Mouse (Mus musculus): ENCODE measurements at regions not wholly inside any gene's neighbourhood (a gene's known extent, or its start where the extent isn't known, plus 50 kb on each side); places are given as distances from the start of the nearest gene placed in this dataset.

- no peaks in the 10 kb centered on the region for H3K9me3 ChIP-seq (ENCODE audit: control insufficient read depth, low read length)
- H3K27me3 ChIP-seq (replicated peaks; ENCODE audit: control insufficient read depth, insufficient read depth, low read length), result no peaks in the 10 kb centered on the region
- no peaks in the 10 kb centered on the region for H3K36me3 ChIP-seq (ENCODE audit: control insufficient read depth, insufficient read depth, low read length)
- DNase-seq (ENCODE audit: low spot score) (no peak), ATAC-seq (ENCODE audit: low read depth) (no peak)
- no peak overlapping the region for H3K4me2 ChIP-seq (ENCODE audit: low read depth, low read length)
- WGBS, result 74% methylated on average over 2 of the region's 2 CpGs
- H3K27ac ChIP-seq (replicated peaks; ENCODE audit: low read depth, low read length), result no peak overlapping the region
- no peaks in the 10 kb centered on the region for H3K4me1 ChIP-seq (ENCODE audit: control insufficient read depth, insufficient read depth, low read length)
- H3K9ac ChIP-seq (ENCODE audit: low read depth, low read length), result no peak overlapping the region
- no peak overlapping the region for H3K4me3 ChIP-seq (ENCODE audit: low read depth, low read length)
Observed at GRCm38 (mm10) chr12:86579716-86580115, 98.8 kb upstream of the Vash1 start.

DNA sequence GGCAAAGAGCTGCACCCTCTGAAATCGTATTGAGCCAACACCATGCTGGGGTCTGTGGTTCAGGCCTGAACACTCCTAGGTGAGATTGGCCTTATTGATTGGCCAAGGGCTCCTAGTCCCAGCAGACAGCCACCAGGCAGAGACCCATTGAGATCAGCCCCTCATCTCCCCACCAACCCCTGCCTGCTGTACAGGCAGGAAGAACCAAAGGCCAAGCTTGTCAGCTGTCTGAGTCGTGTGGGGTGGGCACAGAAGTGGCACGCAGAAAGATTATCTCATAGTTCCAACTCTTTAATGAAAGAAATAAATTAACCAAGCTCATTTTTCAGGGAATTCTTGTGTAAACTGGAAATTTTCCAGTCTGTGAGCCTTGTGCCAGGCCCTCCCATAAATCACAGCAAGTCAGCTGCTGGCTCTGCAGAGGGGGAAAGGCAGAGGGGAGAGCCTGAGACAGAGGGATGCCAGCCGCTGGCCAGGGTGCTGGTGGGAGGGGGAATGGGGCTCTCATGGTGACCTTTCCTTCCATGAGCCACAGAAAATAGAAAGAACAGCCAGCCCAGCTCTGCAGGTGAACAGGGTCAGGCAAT lies 98.3 kb upstream of the Vash1 start:
- no peak for DNase-seq (ENCODE audit: low spot score)
- Histone ChIP-seq H3K9ac (ENCODE audit: low read depth, low read length) (no peak overlapping the region), H3K4me2 (ENCODE audit: low read depth, low read length) (no peak overlapping the region), H3K27me3 (replicated peaks; ENCODE audit: control insufficient read depth, insufficient read depth, low read length) (no peaks in the 10 kb centered on the region), H3K27ac (replicated peaks; ENCODE audit: low read depth, low read length) (no peak overlapping the region), H3K9me3 (ENCODE audit: control insufficient read depth, low read length) (no peaks in the 10 kb centered on the region), H3K4me3 (ENCODE audit: low read depth, low read length) (no peak overlapping the region), H3K36me3 (ENCODE audit: control insufficient read depth, insufficient read depth, low read length) (no peaks in the 10 kb centered on the region), H3K4me1 (ENCODE audit: control insufficient read depth, insufficient read depth, low read length) (no peaks in the 10 kb centered on the region)
- ATAC-seq (ENCODE audit: low read depth), result no peak
- 68% methylated on average over 4 of the region's 4 CpGs for WGBS

DNA sequence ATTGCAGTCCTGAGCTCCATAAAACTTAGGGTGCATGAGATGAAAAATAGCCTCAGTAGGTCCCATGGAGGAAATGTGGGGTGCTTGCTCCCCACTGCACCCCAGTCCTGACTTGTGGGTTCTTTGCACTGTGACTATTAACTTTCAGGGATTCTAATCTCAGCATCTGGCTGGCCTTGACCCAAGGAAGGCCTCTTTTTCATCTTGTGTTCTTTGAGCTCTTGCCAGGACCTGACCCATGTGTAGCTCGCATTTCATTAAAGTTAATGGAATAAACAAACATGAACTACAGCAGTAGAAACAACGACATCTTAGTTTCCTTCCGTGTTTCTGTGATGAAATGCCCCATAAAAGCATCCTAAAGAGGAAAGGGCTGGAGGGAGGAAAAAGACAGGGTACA lies 96.4 kb upstream of the Vash1 start:
- ATAC-seq (ENCODE audit: low read depth) (no peak), DNase-seq (ENCODE audit: low spot score) (no peak)
- Histone ChIP-seq H3K27ac (replicated peaks; ENCODE audit: low read depth, low read length) (no peak overlapping the region), H3K4me1 (ENCODE audit: control insufficient read depth, insufficient read depth, low read length) (no peaks in the 10 kb centered on the region), H3K36me3 (ENCODE audit: control insufficient read depth, insufficient read depth, low read length) (no peaks in the 10 kb centered on the region), H3K9ac (ENCODE audit: low read depth, low read length) (no peak overlapping the region), H3K27me3 (replicated peaks; ENCODE audit: control insufficient read depth, insufficient read depth, low read length) (no peaks in the 10 kb centered on the region), H3K9me3 (ENCODE audit: control insufficient read depth, low read length) (no peaks in the 10 kb centered on the region), H3K4me2 (ENCODE audit: low read depth, low read length) (no peak overlapping the region), H3K4me3 (ENCODE audit: low read depth, low read length) (no peak overlapping the region)
- 62% methylated on average over 3 of the region's 3 CpGs for WGBS

GRCm38 (mm10) chr12:86588010-86588409 lies 90.5 kb upstream of the Vash1 start:
- Histone ChIP-seq H3K36me3 (ENCODE audit: control insufficient read depth, insufficient read depth, low read length) (no peaks in the 10 kb centered on the region), H3K9ac (ENCODE audit: low read depth, low read length) (no peak overlapping the region), H3K27ac (replicated peaks; ENCODE audit: low read depth, low read length) (no peak overlapping the region), H3K27me3 (replicated peaks; ENCODE audit: control insufficient read depth, insufficient read depth, low read length) (no peaks in the 10 kb centered on the region), H3K4me3 (ENCODE audit: low read depth, low read length) (no peak overlapping the region), H3K9me3 (ENCODE audit: control insufficient read depth, low read length) (no peaks in the 10 kb centered on the region), H3K4me1 (ENCODE audit: control insufficient read depth, insufficient read depth, low read length) (no peaks in the 10 kb centered on the region), H3K4me2 (ENCODE audit: low read depth, low read length) (no peak overlapping the region)
- ATAC-seq (ENCODE audit: low read depth) (no peak), DNase-seq (ENCODE audit: low spot score) (no peak)
- 79% methylated on average over 6 of the region's 6 CpGs for WGBS

GRCm38 (mm10) chr12:86592509-86592908 lies 86.0 kb upstream of the Vash1 start:
- 66% methylated on average over 7 of the region's 7 CpGs for WGBS
- ATAC-seq (ENCODE audit: low read depth), result no peak

DNA sequence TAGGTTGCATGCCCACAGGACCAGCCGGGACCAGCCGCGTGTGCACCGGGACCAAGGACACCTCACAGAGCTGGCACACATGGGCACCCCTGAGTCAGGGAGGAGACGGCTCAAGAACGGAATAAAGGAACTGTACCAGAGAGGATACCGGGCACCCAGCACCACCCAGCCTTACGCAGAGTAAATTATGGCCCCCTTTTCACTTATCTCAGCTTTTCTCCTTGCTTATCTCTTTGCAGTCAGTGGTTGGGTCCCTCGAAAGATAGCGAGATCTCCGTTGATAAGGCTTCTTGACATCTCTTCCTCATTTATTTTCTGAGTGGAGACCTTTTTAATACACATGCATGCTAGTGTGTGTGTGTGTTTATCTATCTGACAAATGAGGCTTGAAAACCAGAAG lies 83.9 kb upstream of the Vash1 start:
- DNase-seq (ENCODE audit: low spot score) (no peak), ATAC-seq (ENCODE audit: low read depth) (no peak)
- H3K9me3 ChIP-seq (ENCODE audit: control insufficient read depth, low read length), result no peaks in the 10 kb centered on the region
- H3K4me2 ChIP-seq (ENCODE audit: low read depth, low read length), result no peak overlapping the region
- no peaks in the 10 kb centered on the region for H3K27me3 ChIP-seq (replicated peaks; ENCODE audit: control insufficient read depth, insufficient read depth, low read length)
- no peak overlapping the region for H3K9ac ChIP-seq (ENCODE audit: low read depth, low read length)
- H3K36me3 ChIP-seq (ENCODE audit: control insufficient read depth, insufficient read depth, low read length), result no peaks in the 10 kb centered on the region
- no peaks in the 10 kb centered on the region for H3K4me1 ChIP-seq (ENCODE audit: control insufficient read depth, insufficient read depth, low read length)
- H3K27ac ChIP-seq (replicated peaks; ENCODE audit: low read depth, low read length), result no peak overlapping the region
- 90% methylated on average over 11 of the region's 11 CpGs for WGBS
- H3K4me3 ChIP-seq (ENCODE audit: low read depth, low read length), result no peak overlapping the region

More at GRCm38 (mm10) chr12:86592509-86592908, 86.0 kb upstream of the Vash1 start:
- H3K4me3 ChIP-seq (ENCODE audit: low read depth, low read length), result no peak overlapping the region
- H3K27ac ChIP-seq (replicated peaks; ENCODE audit: low read depth, low read length), result no peak overlapping the region
- DNase-seq (ENCODE audit: low spot score), result no peak
- H3K36me3 ChIP-seq (ENCODE audit: control insufficient read depth, insufficient read depth, low read length), result no peaks in the 10 kb centered on the region
- no peaks in the 10 kb centered on the region for H3K4me1 ChIP-seq (ENCODE audit: control insufficient read depth, insufficient read depth, low read length)
- H3K27me3 ChIP-seq (replicated peaks; ENCODE audit: control insufficient read depth, insufficient read depth, low read length), result no peaks in the 10 kb centered on the region
- H3K9ac ChIP-seq (ENCODE audit: low read depth, low read length), result no peak overlapping the region
- H3K9me3 ChIP-seq (ENCODE audit: control insufficient read depth, low read length), result no peaks in the 10 kb centered on the region
- no peak overlapping the region for H3K4me2 ChIP-seq (ENCODE audit: low read depth, low read length)

DNA sequence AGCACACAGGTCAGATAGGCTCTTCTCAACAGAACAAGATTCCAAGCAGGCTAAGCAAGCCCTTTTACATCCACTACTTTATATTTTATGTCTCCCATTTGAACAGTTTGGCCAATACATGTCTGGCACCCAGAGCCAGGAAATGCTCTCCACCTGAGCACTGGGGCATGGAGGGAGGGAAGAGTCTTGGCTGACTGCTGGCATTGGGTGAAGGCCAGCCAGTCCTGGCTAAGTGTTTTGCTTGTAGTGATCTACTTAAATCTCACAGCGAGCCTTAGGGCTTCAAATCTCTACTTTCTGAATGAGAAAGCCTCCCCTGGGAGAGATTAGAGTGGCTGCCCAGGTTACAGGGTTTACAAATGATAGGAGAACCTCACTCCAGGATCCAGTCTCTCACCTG lies 78.5 kb upstream of the Vash1 start:
- no peaks in the 10 kb centered on the region for H3K9me3 ChIP-seq (ENCODE audit: control insufficient read depth, low read length)
- H3K4me3 ChIP-seq (ENCODE audit: low read depth, low read length), result no peak overlapping the region
- no peaks in the 10 kb centered on the region for H3K36me3 ChIP-seq (ENCODE audit: control insufficient read depth, insufficient read depth, low read length)
- H3K9ac ChIP-seq (ENCODE audit: low read depth, low read length), result no peak overlapping the region
- H3K4me1 ChIP-seq (ENCODE audit: control insufficient read depth, insufficient read depth, low read length), result no peaks in the 10 kb centered on the region
- H3K4me2 ChIP-seq (ENCODE audit: low read depth, low read length), result no peak overlapping the region
- ATAC-seq (ENCODE audit: low read depth), result no peak
- 16% methylated on average over 1 of the region's 1 CpGs for WGBS
- no peak for DNase-seq (ENCODE audit: low spot score)
- no peak overlapping the region for H3K27ac ChIP-seq (replicated peaks; ENCODE audit: low read depth, low read length)
- no peaks in the 10 kb centered on the region for H3K27me3 ChIP-seq (replicated peaks; ENCODE audit: control insufficient read depth, insufficient read depth, low read length)

DNA sequence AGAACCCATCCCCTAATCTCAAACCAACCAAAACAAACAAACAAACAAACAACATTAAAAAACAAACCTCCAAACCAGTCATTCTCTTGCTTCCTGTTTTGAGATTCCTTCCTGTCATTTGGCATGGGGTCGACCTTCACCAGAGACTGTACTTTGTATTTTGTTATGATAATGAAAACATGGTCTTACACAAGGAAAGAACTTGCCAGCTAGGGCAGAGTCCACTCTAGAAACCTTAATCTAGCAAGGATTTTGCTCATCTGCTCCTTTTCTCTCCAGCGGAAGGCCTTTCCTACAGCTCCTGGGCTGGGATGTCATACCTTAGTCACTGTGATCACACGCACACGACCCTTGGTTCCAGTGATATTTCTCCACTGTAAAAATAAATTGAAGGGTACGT lies 75.0 kb upstream of the Vash1 start:
- Histone ChIP-seq H3K4me2 (ENCODE audit: low read depth, low read length) (no peak overlapping the region), H3K36me3 (ENCODE audit: control insufficient read depth, insufficient read depth, low read length) (no peaks in the 10 kb centered on the region), H3K4me3 (ENCODE audit: low read depth, low read length) (no peak overlapping the region), H3K9me3 (ENCODE audit: control insufficient read depth, low read length) (no peaks in the 10 kb centered on the region), H3K9ac (ENCODE audit: low read depth, low read length) (no peak overlapping the region), H3K27ac (replicated peaks; ENCODE audit: low read depth, low read length) (no peak overlapping the region), H3K27me3 (replicated peaks; ENCODE audit: control insufficient read depth, insufficient read depth, low read length) (no peaks in the 10 kb centered on the region), H3K4me1 (ENCODE audit: control insufficient read depth, insufficient read depth, low read length) (no peaks in the 10 kb centered on the region)
- ATAC-seq (ENCODE audit: low read depth) (no peak), DNase-seq (ENCODE audit: low spot score) (no peak)
- 91% methylated on average over 5 of the region's 5 CpGs for WGBS

- H3K9ac ChIP-seq (ENCODE audit: low read depth, low read length), result no peak overlapping the region
- H3K4me1 ChIP-seq (ENCODE audit: control insufficient read depth, insufficient read depth, low read length), result no peaks in the 10 kb centered on the region
- no peaks in the 10 kb centered on the region for H3K36me3 ChIP-seq (ENCODE audit: control insufficient read depth, insufficient read depth, low read length)
- H3K4me3 ChIP-seq (ENCODE audit: low read depth, low read length), result no peak overlapping the region
- ATAC-seq (ENCODE audit: low read depth) (no peak), DNase-seq (ENCODE audit: low spot score) (peak; percentile 2)
- H3K27ac ChIP-seq (replicated peaks; ENCODE audit: low read depth, low read length), result no peak overlapping the region
- H3K27me3 ChIP-seq (replicated peaks; ENCODE audit: control insufficient read depth, insufficient read depth, low read length), result no peaks in the 10 kb centered on the region
- H3K4me2 ChIP-seq (ENCODE audit: low read depth, low read length), result no peak overlapping the region
- H3K9me3 ChIP-seq (ENCODE audit: control insufficient read depth, low read length), result no peaks in the 10 kb centered on the region
- WGBS, result 50% methylated on average over 9 of the region's 9 CpGs
Observed at GRCm38 (mm10) chr12:86612431-86613040, 66.0 kb upstream of the Vash1 start.

All from embryonic facial prominence, embryonic 14.5 days (tissue).